Mouse (Mus musculus) CH12.LX (cell line): ENCODE measurements around the gene Dcst1. TPM values are rescaled to one million over a fixed set of nuclear protein-coding genes. Genes with fewer than 3 reads are reported as not detected.

Experiments
- DNase-seq: peaks from one replicate; pipeline ENCODE4 v3.0.0-alpha.2; 2013; ENCODE audit errors: extremely low read depth
- H3K27ac ChIP-seq: 2 replicates; pipeline ENCODE4 v1.5.1; 2012; ENCODE audit warnings: low read depth, mild to moderate bottlenecking, control low read depth, moderate library complexity; ENCODE audit not compliant: insufficient read depth
- H3K27me3 ChIP-seq: replicated peaks from 2 replicates; pipeline ENCODE3; 2012; ENCODE audit warnings: inconsistent platforms
- H3K36me3 ChIP-seq, 2 experiments: replicated peaks in 1 of 2; 2 replicates each; pipeline versions ENCODE3 to v1.6.1; 2012; ENCODE audit warnings: inconsistent platforms in 1 of 2, low read length in 1 of 2, mild to moderate bottlenecking in 1 of 2, mixed read lengths in 1 of 2, moderate library complexity in 1 of 2; ENCODE audit not compliant: control insufficient read depth in 1 of 2, insufficient read depth in 1 of 2
- H3K4me1 ChIP-seq, 2 experiments: 2 replicates each; pipeline ENCODE4 v1.6.1; 2012; ENCODE audit warnings: inconsistent platforms in 1 of 2, moderate library complexity in 1 of 2; ENCODE audit not compliant: insufficient read depth in 2 of 2, control insufficient read depth in 1 of 2
- H3K4me2 ChIP-seq: 2 replicates; pipeline ENCODE4 v1.6.1; 2012; ENCODE audit warnings: low read depth, mild to moderate bottlenecking, control low read depth; ENCODE audit not compliant: poor library complexity, insufficient read depth, severe bottlenecking
- H3K4me3 ChIP-seq, 3 experiments: fragments of 150-350 bp in 1 of 3; sonication (generic) in 1 of 3; replicated peaks in 1 of 3; 2 replicates each; pipeline versions ENCODE3 to v1.5.1; 2011 to 2012; ENCODE audit warnings: low read depth in 2 of 3, low read length in 2 of 3, mild to moderate bottlenecking in 2 of 3, moderate library complexity in 2 of 3, control low read depth in 1 of 3, improper control_type of control experiment in 1 of 3, inconsistent platforms in 1 of 3, mixed read lengths in 1 of 3; ENCODE audit not compliant: poor library complexity in 1 of 3
- H3K79me2 ChIP-seq: replicated peaks from 2 replicates; pipeline ENCODE4 v1.6.1; 2012; ENCODE audit warnings: mild to moderate bottlenecking, moderate library complexity; ENCODE audit not compliant: control insufficient read depth, poor library complexity, insufficient read depth, severe bottlenecking; ENCODE audit errors: extremely low read depth
- H3K9ac ChIP-seq: 2 replicates; pipeline ENCODE4 v1.6.1; 2012; ENCODE audit warnings: low read depth, mild to moderate bottlenecking, control low read depth, moderate library complexity; ENCODE audit not compliant: insufficient read depth
- H3K9me3 ChIP-seq: replicated peaks from 2 replicates; pipeline ENCODE3; 2012; ENCODE audit warnings: low read length, inconsistent platforms, mixed read lengths
- BHLHE40 ChIP-seq: IDR thresholded peaks from 2 replicates; pipeline ENCODE4 v1.6.1; 2011; ENCODE audit warnings: mild to moderate bottlenecking, low read depth, low read length, improper control_type of control experiment
- CHD1 ChIP-seq: IDR thresholded peaks from 2 replicates; pipeline ENCODE4 v1.6.1; 2012; ENCODE audit warnings: low read depth, low read length, improper control_type of control experiment, inconsistent platforms
- E2F4 ChIP-seq: IDR thresholded peaks from 2 replicates; pipeline ENCODE4 v1.6.1; 2011; ENCODE audit warnings: low read depth, low read length, improper control_type of control experiment; ENCODE audit not compliant: insufficient replicate concordance
- ELF1 ChIP-seq: IDR thresholded peaks from 2 replicates; pipeline ENCODE4 v1.6.1; 2014; ENCODE audit warnings: low read depth, mild to moderate bottlenecking, inconsistent platforms, low read length, improper control_type of control experiment
- EP300 ChIP-seq: IDR thresholded peaks from 2 replicates; pipeline ENCODE4 v1.6.1; 2011; ENCODE audit warnings: low read length, improper control_type of control experiment
- ETS1 ChIP-seq: conservative IDR thresholded peaks from 2 replicates; pipeline ENCODE4 v1.6.1; 2012; ENCODE audit warnings: low read depth, mild to moderate bottlenecking, inconsistent platforms, low read length, improper control_type of control experiment, moderate library complexity
- IRF4 ChIP-seq: IDR thresholded peaks from 2 replicates; pipeline ENCODE4 v1.6.1; 2014; ENCODE audit warnings: low read depth, mild to moderate bottlenecking, inconsistent platforms, low read length, improper control_type of control experiment
- JUN ChIP-seq: IDR thresholded peaks from 2 replicates; pipeline ENCODE4 v1.6.1; 2011; ENCODE audit warnings: low read depth, mild to moderate bottlenecking, low read length, improper control_type of control experiment, moderate library complexity; ENCODE audit not compliant: insufficient read depth
- MXI1 ChIP-seq: IDR thresholded peaks from 2 replicates; pipeline ENCODE4 v1.6.1; 2011; ENCODE audit warnings: mild to moderate bottlenecking, low read depth, low read length, improper control_type of control experiment
- MYC ChIP-seq: IDR thresholded peaks from 2 replicates; pipeline ENCODE4 v1.6.1; 2011; ENCODE audit warnings: low read depth, mild to moderate bottlenecking, improper control_type of control experiment, low read length
- NRF1 ChIP-seq: IDR thresholded peaks from 2 replicates; pipeline ENCODE4 v1.6.1; 2014; ENCODE audit warnings: low read depth, mild to moderate bottlenecking, inconsistent platforms, low read length, improper control_type of control experiment, moderate library complexity
- POLR2A ChIP-seq: IDR thresholded peaks from 2 replicates; pipeline ENCODE4 v1.6.1; 2011; ENCODE audit warnings: low read depth, mild to moderate bottlenecking, improper control_type of control experiment, low read length
- RAD21 ChIP-seq: IDR thresholded peaks from 2 replicates; pipeline ENCODE4 v1.6.1; 2011; ENCODE audit warnings: low read depth, mild to moderate bottlenecking, low read length, improper control_type of control experiment, moderate library complexity
- SMC3 ChIP-seq: IDR thresholded peaks from 2 replicates; pipeline ENCODE4 v1.6.1; 2011; ENCODE audit warnings: low read depth, low read length, improper control_type of control experiment
- TCF12 ChIP-seq: IDR thresholded peaks from 2 replicates; pipeline ENCODE4 v1.6.1; 2014; ENCODE audit warnings: low read depth, mild to moderate bottlenecking, inconsistent platforms, low read length, improper control_type of control experiment
- ZKSCAN1 ChIP-seq: IDR thresholded peaks from 2 replicates; pipeline ENCODE4 v1.6.1; 2012; ENCODE audit warnings: low read depth, inconsistent platforms, low read length, improper control_type of control experiment, borderline replicate concordance
- dilution Hi-C: fragments of 300-500 bp; cut with MboI; formaldehyde crosslinking; loops from 2 replicates; pipeline ENCODE4 v1.14.3; 2020; ENCODE audit warnings: low sequenced_read_pairs; ENCODE audit not compliant: extremely low pct_unique_long_range_greater_than_20kb, extremely low pct_ligation_motif_present
- in situ Hi-C: fragments of 300-500 bp; cut with MboI; formaldehyde crosslinking; loops from 3 replicates; pipeline ENCODE4 v1.14.3; 2019; ENCODE audit warnings: low sequenced_read_pairs, low pct_ligation_motif_present, low pct_unique_long_range_greater_than_20kb, mixed read lengths
- polyA plus RNA-seq: library from polyadenylated mRNA; unstranded; fragments of >175 nt; gene quantifications from 2 replicates; pipeline ENCODE4 v1.2.1, GENCODE M21; 2012; ENCODE audit warnings: low read depth; ENCODE audit not compliant: insufficient read length
- total RNA-seq, 2 experiments: library from RNA; depleted of rRNA; stranded (reverse); fragments of 300-350 nt in 1 of 2; fragments of >200 nt in 1 of 2; gene quantifications; 2 replicates each; pipeline ENCODE4 v1.2.3; 2012 to 2014

The Dcst1 gene
- total and polyA plus RNA-seq, 3 experiments, result 0.04 to 0.10 TPM; not detected in 1

DNA sequence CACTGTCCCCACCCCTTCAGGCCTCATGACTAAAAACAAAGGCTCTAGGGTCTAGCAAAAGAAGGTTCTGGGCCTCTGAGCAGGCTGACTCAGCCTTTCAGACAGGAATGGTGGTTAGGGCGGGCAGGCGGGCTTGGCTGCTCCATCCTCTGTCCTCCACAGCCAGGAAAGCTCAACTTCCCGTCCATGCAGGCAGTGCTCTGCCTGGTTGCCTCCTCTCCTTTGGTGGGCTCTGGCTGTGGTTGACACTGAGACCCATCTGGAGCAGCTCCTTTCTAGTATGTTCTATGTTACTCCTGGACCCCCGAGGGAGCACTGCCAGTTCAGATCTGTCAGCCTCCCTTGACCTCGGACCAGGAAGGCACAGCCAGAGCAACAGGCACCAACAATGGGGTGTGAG is 37.6 kb upstream of the Dcst1 start, which contains the start of gene Lenep:
TSS of gene Lenep (minus strand) at position 101 of the 400 bp plus-strand sequence.
- Histone ChIP-seq H3K79me2 (no peaks in the 10 kb centered on the region), H3K4me1 (peaks cover 6 to 45% of the 10 kb centered on the region in 2 experiments), H3K9me3 (peaks cover 5% of the 10 kb centered on the region), H3K9ac (no peak within 1 kb of the TSS), H3K4me2 (no peak within 1 kb of the TSS), H3K4me3 (no peak within 1 kb of the TSS), H3K27ac (no peak within 1 kb of the TSS), H3K36me3 (peaks cover 61 to 84% of the 10 kb centered on the region in 2 experiments), H3K27me3 (no peaks in the 10 kb centered on the region)
- in situ Hi-C loops, result no loop called here
- DNase-seq, result no peak
- dilution Hi-C loops, result no loop called here
- no peak for TF ChIP-seq ETS1
- TF ChIP-seq IRF4, result no peak
- no peak for TF ChIP-seq POLR2A
- TF ChIP-seq CHD1, result no peak
- no peak for TF ChIP-seq NRF1
- TF ChIP-seq E2F4, result no peak
- TF ChIP-seq MYC, result no peak
- TF ChIP-seq SMC3, result no peak
- TF ChIP-seq ZKSCAN1, result no peak
- no peak for TF ChIP-seq JUN
- no peak for TF ChIP-seq EP300
- TF ChIP-seq BHLHE40, result no peak
- no peak for TF ChIP-seq MXI1
- TF ChIP-seq ELF1, result no peak

DNA sequence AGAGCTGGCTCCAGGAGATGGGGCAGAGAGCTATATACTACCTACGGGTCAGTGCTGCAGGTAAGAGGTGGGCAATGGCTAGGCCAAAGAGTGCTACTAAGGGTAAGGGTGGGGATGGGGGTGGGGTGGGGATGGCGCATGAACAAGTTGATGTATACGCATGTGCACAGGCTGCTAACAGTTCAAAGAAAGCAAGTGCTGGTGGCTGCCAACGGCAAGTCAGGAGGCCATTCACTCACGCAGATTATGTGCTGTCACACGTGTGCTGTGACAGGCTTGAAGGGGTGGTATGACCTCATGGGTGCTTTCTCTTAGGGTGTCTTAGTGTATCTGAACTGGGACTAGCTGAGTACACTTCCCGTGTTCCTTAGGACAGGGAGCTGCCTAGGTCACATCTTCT is 36.3 kb upstream of the Dcst1 start:
- in situ Hi-C loops (no loop called here), dilution Hi-C loops (no loop called here)
- Histone ChIP-seq H3K4me2 (no peak overlapping the region), H3K4me3 (no peak overlapping the region), H3K27me3 (no peaks in the 10 kb centered on the region), H3K9ac (no peak overlapping the region), H3K79me2 (no peaks in the 10 kb centered on the region), H3K27ac (no peak overlapping the region), H3K9me3 (peaks cover 5% of the 10 kb centered on the region), H3K4me1 (peaks cover 2 to 47% of the 10 kb centered on the region in 2 experiments; a peak in 3 of 4 replicates), H3K36me3 (peaks cover 52 to 74% of the 10 kb centered on the region in 2 experiments)
- DNase-seq, result no peak
- no peak for TF ChIP-seq IRF4
- no peak for TF ChIP-seq POLR2A
- no peak for TF ChIP-seq TCF12
- TF ChIP-seq RAD21, result no peak
